Mouse (Mus musculus) liver, adult 2 months (tissue): ENCODE results near the gene Gdf1.

ENCODE experiments used
- CTCF ChIP-seq: fragments of 200-500 bp; IDR thresholded peaks from 2 replicates; pipeline ENCODE4 v1.5.1; 2011; ENCODE audit warnings: low read depth, low read length, control low read depth
- POLR2A ChIP-seq: fragments of 200-500 bp; IDR thresholded peaks from 2 replicates; pipeline ENCODE4 v1.6.1; 2011; ENCODE audit warnings: low read length, control low read depth; ENCODE audit not compliant: insufficient read depth; ENCODE audit errors: extremely low read depth

- TF ChIP-seq CTCF (no peak), POLR2A (no peak)
These were observed 26.7 kb upstream of the Gdf1 start for GRCm38 (mm10) chr8:70302901-70303300.
